Comparison of ENCODE assay signal across 15 mouse cellular contexts in genomic region chr6:91582338-91582737, GRCm38 (mm10).
DNase-seq lines count a peak whose midpoint lies in the region; ATAC-seq lines count a peak whose summit lies in the region.
"Had no signal": no experiment of that assay in that cellular context is flagged by ENCODE, and none has a peak within 500 bp of the region (broad histone marks: within the 10 kb centered on the region; RNA-seq: fewer than 3 reads in every experiment).

No protein-coding gene starts in this region.

- H3K36me3 ChIP-seq in kidney, embryonic 14.5 days (ENCODE audit: control insufficient read depth, insufficient read depth, low read length): no peaks in the 10 kb centered on the region
- H3K36me3 ChIP-seq: limb, embryonic 15.5 days had no signal

- no peak for ATAC-seq in kidney, embryonic 14.5 days (ENCODE audit: low FRiP score, low TSS enrichment)
- ATAC-seq: forebrain, postnatal 0 days had no signal

- DNase-seq in adrenal gland, postnatal 36 days: peak; percentile 51 to 52
- no peak for DNase-seq in adrenal gland, postnatal 25 days
- DNase-seq in kidney, adult 8-10 months: peak; percentile 66 to 83
- peak; percentile 50 for DNase-seq in NIH3T3 (ENCODE audit: low read depth)
- peak; percentile 74 for DNase-seq in lung, postnatal 14 days
- DNase-seq in cerebellum, postnatal 14 days: no peak
- no peak for DNase-seq in thymus, adult 18-20 months
- DNase-seq: B cell, adult 2 months; cerebellum, adult 9-11 months; forebrain, postnatal 0 days had no signal

- no peaks in the 10 kb centered on the region for H3K4me1 ChIP-seq in kidney, embryonic 14.5 days (ENCODE audit: control insufficient read depth, insufficient read depth, low read length)
- H3K4me1 ChIP-seq: limb, embryonic 15.5 days had no signal

- H3K27ac ChIP-seq in kidney, embryonic 14.5 days (ENCODE audit: low read depth, low read length): no peak overlapping the region
- H3K27ac ChIP-seq: heart, adult 2 months; layer of hippocampus, adult 2 months; limb, embryonic 15.5 days had no signal

- H3K9ac ChIP-seq in kidney, embryonic 14.5 days (ENCODE audit: low read depth, low read length): no peak overlapping the region
- H3K9ac ChIP-seq: forebrain, postnatal 0 days; limb, embryonic 15.5 days had no signal

- no peaks in the 10 kb centered on the region for H3K9me3 ChIP-seq in kidney, embryonic 14.5 days (ENCODE audit: control insufficient read depth, low read length)
- H3K9me3 ChIP-seq: limb, embryonic 15.5 days had no signal

- no peak overlapping the region for H3K4me2 ChIP-seq in kidney, embryonic 14.5 days (replicated peaks; ENCODE audit: low read depth, low read length)
- H3K4me2 ChIP-seq: limb, embryonic 15.5 days had no signal

- 84% methylated on average over 5 of the region's 5 CpGs for WGBS in kidney, embryonic 14.5 days

- no peaks in the 10 kb centered on the region for H3K27me3 ChIP-seq in kidney, embryonic 14.5 days (ENCODE audit: control insufficient read depth, insufficient read depth, low read length)
- H3K27me3 ChIP-seq: limb, embryonic 15.5 days had no signal

- H3K4me3 ChIP-seq in kidney, embryonic 14.5 days (ENCODE audit: low read length): no peak overlapping the region
- H3K4me3 ChIP-seq: erythroblast, embryonic 14.5 days; heart, adult 2 months; layer of hippocampus, adult 2 months; limb, embryonic 15.5 days had no signal

Comparison
In these comparisons a context has a peak if more than half of its experiments do, and no peak if none do; other contexts are left out.
1. DNase-seq: peak in adrenal gland, postnatal 36 days (2 of 2), kidney, adult 8-10 months (2 of 2), NIH3T3 (single experiment) and lung, postnatal 14 days (single experiment); none in adrenal gland, postnatal 25 days (single experiment), cerebellum, postnatal 14 days (0 of 2) and thymus, adult 18-20 months (0 of 2).